Mouse (Mus musculus): ENCODE data around the gene Adat3. TPM values are rescaled to one million over a fixed set of nuclear protein-coding genes. Genes with fewer than 3 reads are reported as not detected.

Adat3 gene
- polyA plus RNA-seq, 1 experiment from 2014 or later: 7.7 TPM

- Histone ChIP-seq H3K36me3 (ENCODE audit: control insufficient read depth, insufficient read depth, low read length) (no peaks in the 10 kb centered on the region; the same call in 1 of the 2 replicates), H3K4me2 (replicated peaks; ENCODE audit: low read depth, low read length) (peak overlapping the region; percentile 62), H3K4me3 (ENCODE audit: low read depth, low read length) (peak overlapping the region; percentile 86), H3K4me1 (ENCODE audit: control insufficient read depth, insufficient read depth, low read length) (peaks cover 13% of the 10 kb centered on the region), H3K27ac (ENCODE audit: low read length) (peak overlapping the region; percentile 95), H3K9me3 (ENCODE audit: control insufficient read depth, low read depth, low read length) (no peaks in the 10 kb centered on the region), H3K9ac (replicated peaks; ENCODE audit: low read depth, low read length) (peak overlapping the region; percentile 33; the same call in 1 of the 2 replicates), H3K27me3 (ENCODE audit: control insufficient read depth, insufficient read depth, low read length) (no peaks in the 10 kb centered on the region)
- 52% methylated on average over 16 of the region's 16 CpGs for WGBS
- ATAC-seq (ENCODE audit: insufficient number of reproducible peaks, insufficient read depth, low FRiP score, low read depth): no peak
Observed at GRCm38 (mm10) chr10:80620796-80621689, 18.4 kb downstream of the Adat3 start.

GRCm38 (mm10) chr10:80621690-80621939 lies 18.9 kb downstream of the Adat3 start:
- H3K9ac ChIP-seq (replicated peaks; ENCODE audit: low read depth, low read length): peak overlapping the region; percentile 33
- no peak for ATAC-seq (ENCODE audit: insufficient number of reproducible peaks, insufficient read depth, low FRiP score, low read depth)
- H3K27me3 ChIP-seq (ENCODE audit: control insufficient read depth, insufficient read depth, low read length): no peaks in the 10 kb centered on the region
- under 1% methylated on average over 9 of the region's 9 CpGs for WGBS
- H3K4me3 ChIP-seq (ENCODE audit: low read depth, low read length): peak overlapping the region; percentile 86
- H3K9me3 ChIP-seq (ENCODE audit: control insufficient read depth, low read depth, low read length): no peaks in the 10 kb centered on the region
- H3K4me1 ChIP-seq (ENCODE audit: control insufficient read depth, insufficient read depth, low read length): peaks cover 13% of the 10 kb centered on the region
- H3K4me2 ChIP-seq (replicated peaks; ENCODE audit: low read depth, low read length): peak overlapping the region; percentile 62
- H3K36me3 ChIP-seq (ENCODE audit: control insufficient read depth, insufficient read depth, low read length): no peaks in the 10 kb centered on the region; the same call in 1 of the 2 replicates
- H3K27ac ChIP-seq (ENCODE audit: low read length): peak overlapping the region; percentile 95

GRCm38 (mm10) chr10:80621940-80622660 lies 19.4 kb downstream of the Adat3 start:
- Histone ChIP-seq H3K27ac (ENCODE audit: low read length) (peak overlapping the region; percentile 95), H3K9me3 (ENCODE audit: control insufficient read depth, low read depth, low read length) (no peaks in the 10 kb centered on the region), H3K36me3 (ENCODE audit: control insufficient read depth, insufficient read depth, low read length) (no peaks in the 10 kb centered on the region; the same call in 1 of the 2 replicates), H3K9ac (replicated peaks; ENCODE audit: low read depth, low read length) (peak overlapping the region; percentile 33), H3K4me1 (ENCODE audit: control insufficient read depth, insufficient read depth, low read length) (peaks cover 13% of the 10 kb centered on the region), H3K4me2 (replicated peaks; ENCODE audit: low read depth, low read length) (peak overlapping the region; percentile 86), H3K4me3 (ENCODE audit: low read depth, low read length) (peak overlapping the region; percentile 86), H3K27me3 (ENCODE audit: control insufficient read depth, insufficient read depth, low read length) (no peaks in the 10 kb centered on the region)
- WGBS: under 1% methylated on average over 64 of the region's 64 CpGs
- ATAC-seq (ENCODE audit: insufficient number of reproducible peaks, insufficient read depth, low FRiP score, low read depth): peak; percentile 96

GRCm38 (mm10) chr10:80622661-80623456 lies 20.2 kb downstream of the Adat3 start, which contains the start of gene Csnk1g2:
Csnk1g2 (plus strand) TSS chr10:80622838.
- under 1% methylated on average over 74 of the region's 85 CpGs for WGBS

GRCm38 (mm10) chr10:80623457-80624191 lies 20.9 kb downstream of the Adat3 start:
- 10% methylated on average over 15 of the region's 15 CpGs for WGBS
- peak overlapping the region; percentile 86 for H3K4me2 ChIP-seq (replicated peaks; ENCODE audit: low read depth, low read length)

More at GRCm38 (mm10) chr10:80622661-80623456, 20.2 kb downstream of the Adat3 start, which contains the start of gene Csnk1g2:
- ATAC-seq (ENCODE audit: insufficient number of reproducible peaks, insufficient read depth, low FRiP score, low read depth): 0 out of 2 replicates have a peak, but pooled peaks have one; percentile 2
- Histone ChIP-seq H3K9ac (replicated peaks; ENCODE audit: low read depth, low read length) (peak within 1 kb of the TSS; percentile 90), H3K27ac (ENCODE audit: low read length) (peak within 1 kb of the TSS; percentile 95), H3K9me3 (ENCODE audit: control insufficient read depth, low read depth, low read length) (no peaks in the 10 kb centered on the region), H3K27me3 (ENCODE audit: control insufficient read depth, insufficient read depth, low read length) (no peaks in the 10 kb centered on the region), H3K4me1 (ENCODE audit: control insufficient read depth, insufficient read depth, low read length) (peaks cover 20% of the 10 kb centered on the region), H3K4me2 (replicated peaks; ENCODE audit: low read depth, low read length) (peak within 1 kb of the TSS; percentile 86), H3K4me3 (ENCODE audit: low read depth, low read length) (peak within 1 kb of the TSS; percentile 86), H3K36me3 (ENCODE audit: control insufficient read depth, insufficient read depth, low read length) (no peaks in the 10 kb centered on the region; the same call in 1 of the 2 replicates)

GRCm38 (mm10) chr10:80625764-80626163 lies 23.1 kb downstream of the Adat3 start:
- WGBS: 88% methylated on average over 4 of the region's 4 CpGs
- no peak overlapping the region for H3K9ac ChIP-seq (replicated peaks; ENCODE audit: low read depth, low read length)
- H3K36me3 ChIP-seq (ENCODE audit: control insufficient read depth, insufficient read depth, low read length): peaks cover 5% of the 10 kb centered on the region; the same call in 1 of the 2 replicates
- no peak for ATAC-seq (ENCODE audit: insufficient number of reproducible peaks, insufficient read depth, low FRiP score, low read depth)
- no peak overlapping the region for H3K27ac ChIP-seq (ENCODE audit: low read length)
- peaks cover 27% of the 10 kb centered on the region for H3K4me1 ChIP-seq (ENCODE audit: control insufficient read depth, insufficient read depth, low read length)
- no peaks in the 10 kb centered on the region for H3K9me3 ChIP-seq (ENCODE audit: control insufficient read depth, low read depth, low read length)
- no peaks in the 10 kb centered on the region for H3K27me3 ChIP-seq (ENCODE audit: control insufficient read depth, insufficient read depth, low read length)
- no peak overlapping the region for H3K4me3 ChIP-seq (ENCODE audit: low read depth, low read length)
- H3K4me2 ChIP-seq (replicated peaks; ENCODE audit: low read depth, low read length): no peak overlapping the region

More at GRCm38 (mm10) chr10:80623457-80624191, 20.9 kb downstream of the Adat3 start:
- Histone ChIP-seq H3K9ac (replicated peaks; ENCODE audit: low read depth, low read length) (peak overlapping the region; percentile 90), H3K9me3 (ENCODE audit: control insufficient read depth, low read depth, low read length) (no peaks in the 10 kb centered on the region), H3K4me3 (ENCODE audit: low read depth, low read length) (peak overlapping the region; percentile 86), H3K27ac (ENCODE audit: low read length) (peak overlapping the region; percentile 88), H3K27me3 (ENCODE audit: control insufficient read depth, insufficient read depth, low read length) (no peaks in the 10 kb centered on the region), H3K36me3 (ENCODE audit: control insufficient read depth, insufficient read depth, low read length) (no peaks in the 10 kb centered on the region; the same call in 1 of the 2 replicates), H3K4me1 (ENCODE audit: control insufficient read depth, insufficient read depth, low read length) (peaks cover 24% of the 10 kb centered on the region)
- no peak for ATAC-seq (ENCODE audit: insufficient number of reproducible peaks, insufficient read depth, low FRiP score, low read depth)

GRCm38 (mm10) chr10:80627685-80628084 lies 25.0 kb downstream of the Adat3 start:
- Histone ChIP-seq H3K27ac (ENCODE audit: low read length) (no peak overlapping the region), H3K9me3 (ENCODE audit: control insufficient read depth, low read depth, low read length) (no peaks in the 10 kb centered on the region), H3K4me3 (ENCODE audit: low read depth, low read length) (no peak overlapping the region), H3K4me2 (replicated peaks; ENCODE audit: low read depth, low read length) (no peak overlapping the region), H3K9ac (replicated peaks; ENCODE audit: low read depth, low read length) (no peak overlapping the region), H3K4me1 (ENCODE audit: control insufficient read depth, insufficient read depth, low read length) (peaks cover 22% of the 10 kb centered on the region), H3K36me3 (ENCODE audit: control insufficient read depth, insufficient read depth, low read length) (peaks cover 7% of the 10 kb centered on the region; the same call in 1 of the 2 replicates), H3K27me3 (ENCODE audit: control insufficient read depth, insufficient read depth, low read length) (no peaks in the 10 kb centered on the region)
- peak; percentile 33; the same call in 1 of the 2 replicates for ATAC-seq (ENCODE audit: insufficient number of reproducible peaks, insufficient read depth, low FRiP score, low read depth)
- 17% methylated on average over 2 of the region's 2 CpGs for WGBS

All from stomach, embryonic 14.5 days (tissue).